Mouse (Mus musculus) stomach, postnatal 0 days (tissue): Measurements from ENCODE around the gene Lyl1. TPM values are rescaled to one million over a fixed set of nuclear protein-coding genes. Genes with fewer than 3 reads are reported as not detected.

Source experiments
- ATAC-seq: fragments of 200-750 bp; cut with Nextera tagmentation; 2 replicates; pipeline ENCODE4 v1.8.0; 2017; ENCODE audit not compliant: low FRiP score, low TSS enrichment
- DNase-seq: peaks from one replicate; pipeline ENCODE4 v3.0.0-alpha.2; 2016; ENCODE audit warnings: low spot score
- H3K27ac ChIP-seq: fragments of 300-500 bp; sonication (generic); replicated peaks from 2 replicates; pipeline ENCODE4 v1.5.1; 2014; ENCODE audit warnings: mild to moderate bottlenecking, control low read depth
- H3K27me3 ChIP-seq: fragments of 300-500 bp; sonication (generic); 2 replicates; pipeline ENCODE4 v1.6.1; 2014; ENCODE audit warnings: low read length; ENCODE audit not compliant: control insufficient read depth, insufficient read depth
- H3K36me3 ChIP-seq: fragments of 300-500 bp; sonication (generic); 2 replicates; pipeline ENCODE4 v1.6.1; 2014; ENCODE audit warnings: low read length, mixed read lengths; ENCODE audit not compliant: control insufficient read depth, insufficient read depth
- H3K4me1 ChIP-seq: fragments of 300-500 bp; sonication (generic); replicated peaks from 2 replicates; pipeline ENCODE4 v1.6.1; 2014; ENCODE audit warnings: antibody characterized with exemption; ENCODE audit not compliant: control insufficient read depth, insufficient read depth
- H3K4me2 ChIP-seq: fragments of 300-500 bp; sonication (generic); replicated peaks from 2 replicates; pipeline ENCODE4 v1.6.1; 2014; ENCODE audit warnings: low read depth, mild to moderate bottlenecking, control low read depth, moderate library complexity
- H3K4me3 ChIP-seq: fragments of 300-500 bp; sonication (generic); 2 replicates; pipeline ENCODE4 v1.5.1; 2014; ENCODE audit warnings: low read depth, low read length, control low read depth
- H3K9ac ChIP-seq: fragments of 300-500 bp; sonication (generic); 2 replicates; pipeline ENCODE4 v1.6.1; 2014; ENCODE audit warnings: mild to moderate bottlenecking, low read length, control low read depth, mixed read lengths
- H3K9me3 ChIP-seq: fragments of 300-500 bp; sonication (generic); 2 replicates; pipeline ENCODE4 v1.6.1; 2016; ENCODE audit warnings: low read length; ENCODE audit not compliant: control insufficient read depth
- CTCF ChIP-seq: IDR thresholded peaks from 2 replicates; pipeline ENCODE4 v1.5.1; 2016; ENCODE audit warnings: antibody characterized with exemption, low read depth, mild to moderate bottlenecking, moderate library complexity
- EP300 ChIP-seq: optimal IDR thresholded peaks from 2 replicates; pipeline ENCODE3; 2016; ENCODE audit warnings: antibody characterized with exemption
- WGBS: fragments of 180-500 bp; shearing (Covaris S2); extraction: QIAGEN DNeasy Blood & Tissue Kit; methylation state at CpG from one replicate; pipeline ENCODE4 v1.1.7; 2014; 5-methylcytosine and 5-hydroxymethylcytosine counted together
- polyA plus RNA-seq: library from polyadenylated mRNA; unstranded; fragments of >200 nt; fragmentation: Nextera tagmentation; extraction: Ambion mirVana; gene quantifications from 2 replicates; pipeline ENCODE4 v1.2.1, GENCODE M21; 2015

Gene Lyl1
- polyA plus RNA-seq, 1 experiment from 2014 or later, result 4.0 TPM

DNA sequence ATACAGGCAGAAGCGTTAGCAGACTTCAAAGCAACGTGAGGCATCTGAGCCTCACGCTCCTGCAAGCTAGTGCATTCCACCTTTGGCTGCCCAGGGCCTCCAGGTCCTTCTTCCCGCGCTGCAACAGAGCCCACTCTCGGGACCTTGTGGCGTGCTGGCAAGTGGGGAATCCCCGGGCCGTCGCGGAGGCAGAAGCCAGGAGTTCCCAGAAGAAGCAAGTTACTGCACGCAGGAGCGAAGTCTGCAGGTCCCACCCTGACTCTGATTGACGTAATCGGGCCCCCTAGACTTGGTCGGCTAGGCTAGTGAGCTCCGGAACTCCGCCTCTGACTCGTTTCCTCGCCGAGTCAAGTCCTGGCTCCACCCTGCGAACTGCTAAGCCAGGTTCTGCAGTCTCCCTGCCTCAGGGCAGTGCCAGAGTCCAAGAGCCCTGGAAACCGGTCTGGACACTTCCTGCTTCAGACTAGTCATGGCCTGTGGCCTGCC, 44.6 kb upstream of the Lyl1 start:
- TF ChIP-seq EP300 (peak; percentile 52), CTCF (peak; percentile 9; the same call in 1 of the 2 replicates)
- 0% methylated on average over 23 of the region's 23 CpGs for WGBS
- DNase-seq, result peak; percentile 94
- Histone ChIP-seq H3K27me3 (no peaks in the 10 kb centered on the region), H3K9ac (peak overlapping the region; percentile 74), H3K36me3 (no peaks in the 10 kb centered on the region), H3K9me3 (no peaks in the 10 kb centered on the region), H3K27ac (peak overlapping the region; percentile 97), H3K4me1 (peaks cover 7% of the 10 kb centered on the region), H3K4me2 (peak overlapping the region; percentile 73), H3K4me3 (peak overlapping the region; percentile 38)
- peak; percentile 80 for ATAC-seq

GRCm38 (mm10) chr8:84657203-84657602, 44.1 kb upstream of the Lyl1 start:
- H3K9me3 ChIP-seq, result no peaks in the 10 kb centered on the region
- H3K4me3 ChIP-seq, result peak overlapping the region; percentile 38; the same call in 1 of the 2 replicates
- H3K27ac ChIP-seq, result peak overlapping the region; percentile 97
- ATAC-seq (no peak), DNase-seq (no peak)
- H3K4me2 ChIP-seq, result peak overlapping the region; percentile 73
- no peaks in the 10 kb centered on the region for H3K27me3 ChIP-seq
- peaks cover 7% of the 10 kb centered on the region for H3K4me1 ChIP-seq
- H3K36me3 ChIP-seq, result no peaks in the 10 kb centered on the region
- peak overlapping the region; percentile 74; the same call in 1 of the 2 replicates for H3K9ac ChIP-seq
- TF ChIP-seq CTCF (no peak), EP300 (no peak)

- Histone ChIP-seq H3K27me3 (no peaks in the 10 kb centered on the region), H3K9ac (no peak overlapping the region), H3K36me3 (no peaks in the 10 kb centered on the region), H3K9me3 (no peaks in the 10 kb centered on the region), H3K27ac (peak overlapping the region; percentile 97), H3K4me1 (peaks cover 7% of the 10 kb centered on the region), H3K4me3 (no peak overlapping the region), H3K4me2 (no peak overlapping the region)
- 43% methylated on average over 4 of the region's 4 CpGs for WGBS
- no peak for TF ChIP-seq EP300
- ATAC-seq (no peak), DNase-seq (peak; percentile 79)
These were observed 43.6 kb upstream of the Lyl1 start for GRCm38 (mm10) chr8:84657680-84658079.

GRCm38 (mm10) chr8:84658951-84659350, 42.3 kb upstream of the Lyl1 start:
- no peak for DNase-seq
- H3K4me1 ChIP-seq, result peaks cover 7% of the 10 kb centered on the region
- H3K9ac ChIP-seq, result no peak overlapping the region
- no peak overlapping the region for H3K4me2 ChIP-seq
- H3K27ac ChIP-seq, result peak overlapping the region; percentile 98
- H3K4me3 ChIP-seq, result no peak overlapping the region
- 65% methylated on average over 1 of the region's 1 CpGs for WGBS
- ATAC-seq, result no peak
- H3K9me3 ChIP-seq, result no peaks in the 10 kb centered on the region
- no peaks in the 10 kb centered on the region for H3K27me3 ChIP-seq
- no peaks in the 10 kb centered on the region for H3K36me3 ChIP-seq
- TF ChIP-seq EP300 (no peak), CTCF (no peak)

GRCm38 (mm10) chr8:84659936-84660818, 41.1 kb upstream of the Lyl1 start:
- no peaks in the 10 kb centered on the region for H3K27me3 ChIP-seq
- TF ChIP-seq CTCF (no peak; the same call in 1 of the 2 replicates), EP300 (no peak)
- H3K27ac ChIP-seq, result peak overlapping the region; percentile 98
- peak overlapping the region; percentile 78 for H3K4me2 ChIP-seq
- no peaks in the 10 kb centered on the region for H3K36me3 ChIP-seq
- no peaks in the 10 kb centered on the region for H3K9me3 ChIP-seq
- DNase-seq (peak; percentile 88), ATAC-seq (peak; percentile 27)
- peak overlapping the region; percentile 82 for H3K4me3 ChIP-seq
- H3K4me1 ChIP-seq, result peaks cover 7% of the 10 kb centered on the region
- peak overlapping the region; percentile 96 for H3K9ac ChIP-seq
- WGBS, result 4% methylated on average over 33 of the region's 33 CpGs
